Mouse (Mus musculus): Measurements from ENCODE around the gene Tmem200b. TPM values are rescaled to one million over a fixed set of nuclear protein-coding genes. Genes with fewer than 3 reads are reported as not detected.

Gene Tmem200b
- total and polyA plus RNA-seq, 2 experiments = 1.7 to 5.7 TPM

DNA sequence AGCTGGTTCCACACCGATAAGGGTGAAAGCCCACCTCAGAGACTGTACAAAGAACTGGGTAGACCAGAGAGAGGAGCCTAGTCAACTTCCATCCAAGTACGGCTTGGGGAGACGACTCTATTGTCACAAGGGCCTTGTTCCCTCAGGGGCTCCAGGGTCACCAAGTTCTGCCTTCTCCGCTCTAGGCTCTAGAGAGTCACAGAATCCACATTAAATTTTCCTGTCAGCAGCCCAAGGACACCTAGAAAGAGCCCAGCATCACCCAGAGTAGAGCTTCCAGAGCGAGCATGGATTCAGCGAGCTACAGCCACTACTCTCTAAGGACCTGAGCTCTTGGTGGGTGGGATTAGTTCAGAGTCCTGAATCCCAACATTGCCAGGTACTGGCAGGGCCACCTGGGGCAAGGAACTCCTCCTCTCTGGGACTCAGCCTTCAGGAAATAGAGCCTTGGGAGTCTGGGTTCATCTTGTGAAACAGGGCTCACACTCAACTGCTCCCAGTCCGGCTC, 3.5 kb upstream of the Tmem200b start:
- H3K4me1 ChIP-seq (ENCODE audit: control insufficient read depth, insufficient read depth, low read length) = peaks cover 21% of the 10 kb centered on the region
- H3K79me2 ChIP-seq (ENCODE audit: control insufficient read depth, insufficient read depth, low read length) = no peaks in the 10 kb centered on the region
- no peak overlapping the region for H3K4me3 ChIP-seq (ENCODE audit: insufficient read depth, low read depth, low read length)
- no peak overlapping the region for H3K27ac ChIP-seq (replicated peaks; ENCODE audit: insufficient read depth, low read depth, low read length)
- no peak for TF ChIP-seq CTCF (IDR thresholded peaks at IDR 0.05; ENCODE audit: low read depth, low read length)
- TF ChIP-seq POLR2A (IDR thresholded peaks at IDR 0.05; ENCODE audit: extremely low read depth, insufficient read depth, low read length) = no peak
- no peak overlapping the region for H3K9ac ChIP-seq (ENCODE audit: low read depth, low read length)
- H3K36me3 ChIP-seq (ENCODE audit: control insufficient read depth, insufficient read depth, low read length) = no peaks in the 10 kb centered on the region
- DNase-seq (ENCODE audit: extremely low read depth, low read depth, low spot score) = no peak
- H3K27me3 ChIP-seq (ENCODE audit: control insufficient read depth, insufficient read depth, low read length) = no peaks in the 10 kb centered on the region
- WGBS = 85% methylated on average over 7 of the region's 7 CpGs

DNA sequence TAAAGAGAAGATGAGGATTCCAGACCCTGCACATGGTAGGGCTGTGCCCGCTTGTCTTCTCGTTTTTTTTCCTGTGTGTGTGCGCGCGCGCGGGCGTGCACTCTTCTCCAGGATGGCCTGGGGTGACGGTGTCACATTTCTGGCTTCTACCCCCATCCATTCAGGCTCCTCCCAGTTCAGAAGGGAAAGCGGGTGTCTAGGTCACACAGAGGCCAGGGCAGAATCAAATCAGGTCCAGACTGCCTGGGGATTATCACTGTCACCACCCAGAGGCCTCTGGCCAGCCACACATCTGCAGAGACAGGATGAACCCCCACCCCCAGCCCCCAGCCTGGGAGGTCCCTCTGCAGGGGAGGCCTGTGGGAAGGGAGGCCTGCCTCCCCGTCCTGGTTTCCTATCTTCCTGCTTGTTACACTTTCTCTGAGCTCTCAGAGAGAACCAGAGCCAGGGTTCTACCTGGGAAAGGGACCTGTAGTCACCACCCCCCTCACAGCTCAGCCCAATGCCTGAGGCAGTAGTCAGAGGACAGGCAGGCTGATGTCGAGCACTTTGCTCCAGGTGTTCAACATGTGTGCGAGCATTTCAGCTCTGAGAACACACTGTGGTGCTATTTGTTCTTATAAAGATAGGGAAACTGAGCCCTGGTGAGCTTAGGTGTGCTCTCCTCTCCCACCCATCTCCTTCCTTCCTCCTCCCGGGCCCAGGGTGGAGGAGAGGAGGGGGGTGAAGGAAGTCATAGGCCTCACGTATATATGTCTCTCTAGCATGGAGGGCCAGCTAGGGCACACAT, 2.7 kb upstream of the Tmem200b start:
- peaks cover 22% of the 10 kb centered on the region for H3K4me1 ChIP-seq (ENCODE audit: control insufficient read depth, insufficient read depth, low read length)
- H3K79me2 ChIP-seq (ENCODE audit: control insufficient read depth, insufficient read depth, low read length) = no peaks in the 10 kb centered on the region
- peaks cover under 1% of the 10 kb centered on the region; the same call in 1 of the 2 replicates for H3K36me3 ChIP-seq (ENCODE audit: control insufficient read depth, insufficient read depth, low read length)
- 0 out of 2 replicates have a peak overlapping the region, but pooled peaks have one; percentile 24 for H3K9ac ChIP-seq (ENCODE audit: low read depth, low read length)
- peak overlapping the region; percentile 11; the same call in 1 of the 2 replicates for H3K27ac ChIP-seq (replicated peaks; ENCODE audit: insufficient read depth, low read depth, low read length)
- TF ChIP-seq POLR2A (IDR thresholded peaks at IDR 0.05; ENCODE audit: extremely low read depth, insufficient read depth, low read length) (no peak), CTCF (IDR thresholded peaks at IDR 0.05; ENCODE audit: low read depth, low read length) (no peak)
- no peak overlapping the region for H3K4me3 ChIP-seq (ENCODE audit: insufficient read depth, low read depth, low read length)
- H3K27me3 ChIP-seq (ENCODE audit: control insufficient read depth, insufficient read depth, low read length) = no peaks in the 10 kb centered on the region
- WGBS = 16% methylated on average over 15 of the region's 15 CpGs
- DNase-seq (ENCODE audit: extremely low read depth, low read depth, low spot score) = peak; percentile 82

DNA sequence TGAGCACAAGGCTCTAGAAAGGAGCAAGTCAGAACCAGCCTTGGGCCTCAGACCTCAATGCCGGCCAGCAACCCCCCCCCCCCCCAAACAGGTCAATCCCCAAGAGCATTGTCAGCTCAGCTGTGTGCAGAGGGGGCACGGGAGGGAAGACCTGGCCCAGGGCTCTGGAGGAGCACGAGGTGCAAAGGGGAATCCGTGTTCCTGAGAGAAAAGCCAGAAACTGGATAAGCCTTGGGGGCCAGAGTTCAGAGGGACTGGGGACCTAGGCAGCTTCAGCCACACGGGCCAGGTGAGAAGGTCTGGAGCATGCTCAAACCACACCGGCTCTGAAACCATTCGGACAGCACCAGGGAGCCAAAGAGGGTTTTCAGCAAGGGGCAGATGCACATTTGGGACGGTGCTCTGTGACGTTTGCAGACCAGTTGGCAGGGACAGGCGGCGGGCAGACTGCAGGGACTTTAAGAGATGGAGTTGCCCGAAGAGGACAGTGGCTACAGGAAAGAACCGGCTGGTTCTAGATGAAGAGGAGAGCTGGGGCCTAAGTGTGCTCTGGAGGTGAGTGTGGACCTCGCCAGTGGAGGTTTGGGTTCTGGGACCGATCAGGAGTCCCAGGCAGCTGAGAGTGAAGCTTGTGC, 1.9 kb upstream of the Tmem200b start:
- no peak for DNase-seq (ENCODE audit: extremely low read depth, low read depth, low spot score)
- H3K36me3 ChIP-seq (ENCODE audit: control insufficient read depth, insufficient read depth, low read length) = peaks cover 2% of the 10 kb centered on the region; the same call in 1 of the 2 replicates
- peak overlapping the region; percentile 69 for H3K9ac ChIP-seq (ENCODE audit: low read depth, low read length)
- WGBS = 46% methylated on average over 15 of the region's 15 CpGs
- TF ChIP-seq CTCF (IDR thresholded peaks at IDR 0.05; ENCODE audit: low read depth, low read length) = no peak
- TF ChIP-seq POLR2A (IDR thresholded peaks at IDR 0.05; ENCODE audit: extremely low read depth, insufficient read depth, low read length) = no peak
- H3K27ac ChIP-seq (replicated peaks; ENCODE audit: insufficient read depth, low read depth, low read length) = peak overlapping the region; percentile 48
- no peaks in the 10 kb centered on the region for H3K27me3 ChIP-seq (ENCODE audit: control insufficient read depth, insufficient read depth, low read length)
- H3K4me3 ChIP-seq (ENCODE audit: insufficient read depth, low read depth, low read length) = peak overlapping the region; percentile 50; the same call in 1 of the 2 replicates
- H3K4me1 ChIP-seq (ENCODE audit: control insufficient read depth, insufficient read depth, low read length) = peaks cover 22% of the 10 kb centered on the region
- no peaks in the 10 kb centered on the region for H3K79me2 ChIP-seq (ENCODE audit: control insufficient read depth, insufficient read depth, low read length)

DNA sequence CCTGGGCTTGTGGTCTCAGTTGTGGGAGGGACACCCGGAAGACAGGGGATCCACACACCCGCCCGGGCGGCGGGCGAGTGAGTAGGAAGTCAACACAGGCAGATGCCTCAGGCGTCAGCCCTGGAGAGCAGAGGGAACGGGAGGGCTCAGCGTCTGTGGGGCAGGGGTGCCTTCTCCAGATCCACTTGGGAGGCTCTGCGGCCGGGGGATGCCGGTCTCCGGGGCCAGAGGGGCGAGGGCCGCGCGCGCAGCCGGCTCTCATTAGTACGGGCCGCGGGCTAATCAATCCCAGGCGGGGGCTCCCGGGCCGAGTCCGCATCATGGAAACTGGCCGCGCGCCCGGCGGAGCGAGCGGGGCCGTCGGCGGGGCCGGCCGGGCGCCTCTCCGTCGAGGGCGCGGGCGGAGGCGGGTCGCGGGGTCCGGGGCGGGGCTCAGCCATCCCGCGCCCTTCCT, 1.4 kb upstream of the Tmem200b start:
- DNase-seq (ENCODE audit: extremely low read depth, low read depth, low spot score) = no peak
- H3K27me3 ChIP-seq (ENCODE audit: control insufficient read depth, insufficient read depth, low read length) = no peaks in the 10 kb centered on the region
- 17% methylated on average over 51 of the region's 51 CpGs for WGBS
- H3K9ac ChIP-seq (ENCODE audit: low read depth, low read length) = peak overlapping the region; percentile 69
- peaks cover 22% of the 10 kb centered on the region for H3K4me1 ChIP-seq (ENCODE audit: control insufficient read depth, insufficient read depth, low read length)
- H3K4me3 ChIP-seq (ENCODE audit: insufficient read depth, low read depth, low read length) = peak overlapping the region; percentile 66; the same call in 1 of the 2 replicates
- no peaks in the 10 kb centered on the region for H3K79me2 ChIP-seq (ENCODE audit: control insufficient read depth, insufficient read depth, low read length)
- H3K36me3 ChIP-seq (ENCODE audit: control insufficient read depth, insufficient read depth, low read length) = peaks cover 4% of the 10 kb centered on the region; the same call in 1 of the 2 replicates
- peak overlapping the region; percentile 48 for H3K27ac ChIP-seq (replicated peaks; ENCODE audit: insufficient read depth, low read depth, low read length)
- no peak for TF ChIP-seq CTCF (IDR thresholded peaks at IDR 0.05; ENCODE audit: low read depth, low read length)
- no peak for TF ChIP-seq POLR2A (IDR thresholded peaks at IDR 0.05; ENCODE audit: extremely low read depth, insufficient read depth, low read length)

DNA sequence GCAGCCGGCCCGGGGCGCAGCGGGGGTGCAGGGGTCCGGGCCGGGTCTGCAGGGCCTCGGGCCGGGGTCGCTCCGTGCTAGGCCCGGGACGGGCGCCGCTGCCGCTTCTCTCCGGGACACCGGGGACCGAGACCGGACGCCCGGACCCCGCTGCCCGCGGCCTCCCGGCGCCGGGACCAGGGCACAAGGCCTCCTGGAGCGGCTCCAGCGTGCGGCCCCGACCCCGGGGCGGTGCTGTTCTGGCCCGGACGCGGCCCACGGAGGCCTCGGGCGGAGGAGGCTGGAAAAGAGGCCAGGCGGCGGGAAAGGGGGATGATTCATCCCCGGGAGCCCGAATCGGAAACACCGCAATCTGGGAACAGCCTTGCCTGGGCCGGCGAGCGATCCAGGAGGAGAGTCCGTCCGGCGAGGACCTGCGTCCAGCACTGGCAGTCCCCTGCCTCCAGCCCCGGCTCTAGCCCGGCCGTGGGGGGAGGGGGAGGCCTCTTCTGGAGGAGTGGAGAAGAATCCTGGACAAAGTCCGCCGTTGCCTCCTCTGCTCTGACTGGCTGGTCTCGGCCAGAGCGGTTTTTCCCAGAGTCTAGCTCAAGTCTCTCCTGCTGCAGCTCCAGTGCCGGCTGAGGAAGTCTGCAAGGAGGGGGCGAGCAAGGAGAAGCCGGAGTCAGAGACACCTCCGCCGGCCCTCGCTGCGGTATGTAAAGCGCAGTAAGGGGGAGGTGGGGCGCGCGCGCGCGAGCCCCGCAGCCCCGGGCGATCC, 798 bp upstream of the Tmem200b start:
- peaks cover 22% of the 10 kb centered on the region for H3K4me1 ChIP-seq (ENCODE audit: control insufficient read depth, insufficient read depth, low read length)

More for the DNA sequence above, 798 bp upstream of the Tmem200b start:
- Histone ChIP-seq H3K36me3 (ENCODE audit: control insufficient read depth, insufficient read depth, low read length) (peaks cover 6% of the 10 kb centered on the region; the same call in 1 of the 2 replicates), H3K79me2 (ENCODE audit: control insufficient read depth, insufficient read depth, low read length) (no peaks in the 10 kb centered on the region), H3K27me3 (ENCODE audit: control insufficient read depth, insufficient read depth, low read length) (no peaks in the 10 kb centered on the region), H3K27ac (replicated peaks; ENCODE audit: insufficient read depth, low read depth, low read length) (peak overlapping the region; percentile 52), H3K4me3 (ENCODE audit: insufficient read depth, low read depth, low read length) (peak overlapping the region; percentile 66), H3K9ac (ENCODE audit: low read depth, low read length) (peak overlapping the region; percentile 69)
- DNase-seq (ENCODE audit: extremely low read depth, low read depth, low spot score) = peak; percentile 42
- WGBS = 3% methylated on average over 75 of the region's 76 CpGs
- TF ChIP-seq CTCF (IDR thresholded peaks at IDR 0.05; ENCODE audit: low read depth, low read length) (no peak), POLR2A (IDR thresholded peaks at IDR 0.05; ENCODE audit: extremely low read depth, insufficient read depth, low read length) (no peak)
